Mouse (Mus musculus): ENCODE results near the gene Wnt3a. TPM values are rescaled to one million over a fixed set of nuclear protein-coding genes. Genes with fewer than 3 reads are reported as not detected.

Wnt3a gene
- polyA plus RNA-seq, 1 experiment from 2014 or later: 4.1 TPM

- H3K27me3 ChIP-seq: peaks cover 55% of the 10 kb centered on the region
- H3K9me3 ChIP-seq: no peaks in the 10 kb centered on the region
- H3K36me3 ChIP-seq: no peaks in the 10 kb centered on the region
- no peak for ATAC-seq (ENCODE audit: low FRiP score)
- H3K4me2 ChIP-seq: no peak overlapping the region
- H3K4me1 ChIP-seq (replicated peaks): peaks cover 7% of the 10 kb centered on the region
- H3K27ac ChIP-seq: no peak overlapping the region
- 49% methylated on average over 6 of the region's 6 CpGs for WGBS
- H3K9ac ChIP-seq: no peak overlapping the region
- H3K4me3 ChIP-seq: no peak overlapping the region
Observed at GRCm38 (mm10) chr11:59243856-59244255, 46.7 kb downstream of the Wnt3a start.

GRCm38 (mm10) chr11:59241841-59242240 lies 48.7 kb downstream of the Wnt3a start:
- no peak overlapping the region for H3K4me2 ChIP-seq
- H3K27ac ChIP-seq: no peak overlapping the region
- H3K9me3 ChIP-seq: no peaks in the 10 kb centered on the region
- WGBS: 41% methylated on average over 3 of the region's 3 CpGs
- H3K4me1 ChIP-seq (replicated peaks): peaks cover 12% of the 10 kb centered on the region
- H3K9ac ChIP-seq: no peak overlapping the region
- ATAC-seq (ENCODE audit: low FRiP score): no peak
- H3K27me3 ChIP-seq: peaks cover 47% of the 10 kb centered on the region
- no peaks in the 10 kb centered on the region for H3K36me3 ChIP-seq
- H3K4me3 ChIP-seq: no peak overlapping the region

- ATAC-seq (ENCODE audit: low FRiP score): no peak
- 85% methylated on average over 4 of the region's 4 CpGs for WGBS
- Histone ChIP-seq H3K27me3 (peaks cover 54% of the 10 kb centered on the region), H3K27ac (no peak overlapping the region), H3K9me3 (no peaks in the 10 kb centered on the region), H3K36me3 (no peaks in the 10 kb centered on the region), H3K9ac (no peak overlapping the region), H3K4me1 (replicated peaks) (peaks cover 12% of the 10 kb centered on the region), H3K4me3 (no peak overlapping the region), H3K4me2 (no peak overlapping the region)
Observed at GRCm38 (mm10) chr11:59239796-59240195, 50.8 kb downstream of the Wnt3a start.

GRCm38 (mm10) chr11:59239428-59239785 lies 51.1 kb downstream of the Wnt3a start:
- Histone ChIP-seq H3K4me2 (peak overlapping the region; percentile 16; the same call in 1 of the 2 replicates), H3K9ac (peak overlapping the region; percentile 46; the same call in 1 of the 2 replicates), H3K36me3 (no peaks in the 10 kb centered on the region), H3K4me1 (replicated peaks) (peaks cover 12% of the 10 kb centered on the region), H3K27ac (no peak overlapping the region), H3K4me3 (no peak overlapping the region), H3K27me3 (peaks cover 54% of the 10 kb centered on the region), H3K9me3 (no peaks in the 10 kb centered on the region)
- WGBS: 63% methylated on average over 4 of the region's 4 CpGs
- ATAC-seq (ENCODE audit: low FRiP score): peak; percentile 34; the same call in 1 of the 2 replicates

- ATAC-seq (ENCODE audit: low FRiP score): peak; percentile 87
- peaks cover 48% of the 10 kb centered on the region for H3K27me3 ChIP-seq
- peaks cover 12% of the 10 kb centered on the region for H3K4me1 ChIP-seq (replicated peaks)
- no peak overlapping the region for H3K4me3 ChIP-seq
- no peaks in the 10 kb centered on the region for H3K9me3 ChIP-seq
- 4% methylated on average over 13 of the region's 15 CpGs for WGBS
- H3K36me3 ChIP-seq: no peaks in the 10 kb centered on the region
- peak overlapping the region; percentile 16; the same call in 1 of the 2 replicates for H3K4me2 ChIP-seq
- no peak overlapping the region for H3K27ac ChIP-seq
- peak overlapping the region; percentile 46; the same call in 1 of the 2 replicates for H3K9ac ChIP-seq
Observed at GRCm38 (mm10) chr11:59238525-59239427, 51.8 kb downstream of the Wnt3a start.

- ATAC-seq (ENCODE audit: low FRiP score): no peak
- H3K36me3 ChIP-seq: no peaks in the 10 kb centered on the region
- no peak overlapping the region for H3K4me3 ChIP-seq
- H3K27me3 ChIP-seq: 0 out of 2 replicates have a peak, but pooled peaks cover 7% of the 10 kb centered on the region
- H3K9me3 ChIP-seq: no peaks in the 10 kb centered on the region
- 63% methylated on average over 2 of the region's 2 CpGs for WGBS
- no peak overlapping the region for H3K9ac ChIP-seq
- no peak overlapping the region for H3K4me2 ChIP-seq
- no peak overlapping the region for H3K27ac ChIP-seq
- peaks cover 7% of the 10 kb centered on the region for H3K4me1 ChIP-seq (replicated peaks)
Observed at GRCm38 (mm10) chr11:59232797-59233196, 57.8 kb downstream of the Wnt3a start.

GRCm38 (mm10) chr11:59230144-59230760 lies 60.3 kb downstream of the Wnt3a start:
- ATAC-seq (ENCODE audit: low FRiP score): no peak
- WGBS: 21% methylated on average over 7 of the region's 7 CpGs
- no peak overlapping the region for H3K4me3 ChIP-seq
- H3K4me2 ChIP-seq: no peak overlapping the region
- H3K9ac ChIP-seq: no peak overlapping the region
- H3K4me1 ChIP-seq (replicated peaks): peaks cover 28% of the 10 kb centered on the region
- no peaks in the 10 kb centered on the region for H3K36me3 ChIP-seq
- H3K27ac ChIP-seq: no peak overlapping the region
- 0 out of 2 replicates have a peak, but pooled peaks cover 2% of the 10 kb centered on the region for H3K27me3 ChIP-seq
- no peaks in the 10 kb centered on the region for H3K9me3 ChIP-seq

- WGBS: 6% methylated on average over 59 of the region's 59 CpGs
- Histone ChIP-seq H3K27me3 (no peaks in the 10 kb centered on the region), H3K36me3 (no peaks in the 10 kb centered on the region), H3K9ac (peak within 1 kb of the TSS; percentile 99), H3K4me1 (replicated peaks) (peaks cover 46% of the 10 kb centered on the region), H3K9me3 (no peaks in the 10 kb centered on the region), H3K4me3 (peak within 1 kb of the TSS; percentile 96), H3K27ac (peak within 1 kb of the TSS; percentile 97), H3K4me2 (peak within 1 kb of the TSS; percentile 95)
- peak; percentile 94 for ATAC-seq (ENCODE audit: low FRiP score)
Observed at GRCm38 (mm10) chr11:59228122-59228953, 62.2 kb downstream of the Wnt3a start, which contains the start of gene Arf1. Arf1 (minus strand) TSS chr11:59228270.

GRCm38 (mm10) chr11:59227604-59228121 lies 62.9 kb downstream of the Wnt3a start:
- ATAC-seq (ENCODE audit: low FRiP score): peak; percentile 86
- WGBS: under 1% methylated on average over 50 of the region's 51 CpGs
- Histone ChIP-seq H3K27me3 (no peaks in the 10 kb centered on the region), H3K27ac (peak overlapping the region; percentile 97), H3K4me2 (peak overlapping the region; percentile 95), H3K4me3 (peak overlapping the region; percentile 96), H3K36me3 (no peaks in the 10 kb centered on the region), H3K9me3 (no peaks in the 10 kb centered on the region), H3K9ac (peak overlapping the region; percentile 99), H3K4me1 (replicated peaks) (peaks cover 51% of the 10 kb centered on the region)

- WGBS: 5% methylated on average over 21 of the region's 21 CpGs
- peaks cover 56% of the 10 kb centered on the region for H3K4me1 ChIP-seq (replicated peaks)
- no peaks in the 10 kb centered on the region for H3K27me3 ChIP-seq
- H3K36me3 ChIP-seq: no peaks in the 10 kb centered on the region
- H3K9me3 ChIP-seq: no peaks in the 10 kb centered on the region
- H3K4me3 ChIP-seq: peak overlapping the region; percentile 96
- H3K4me2 ChIP-seq: peak overlapping the region; percentile 95
- H3K9ac ChIP-seq: peak overlapping the region; percentile 99
- peak overlapping the region; percentile 97 for H3K27ac ChIP-seq
- ATAC-seq (ENCODE audit: low FRiP score): no peak
Observed at GRCm38 (mm10) chr11:59226787-59227603, 63.6 kb downstream of the Wnt3a start.

- no peaks in the 10 kb centered on the region for H3K9me3 ChIP-seq
- H3K27me3 ChIP-seq: no peaks in the 10 kb centered on the region
- no peak overlapping the region for H3K27ac ChIP-seq
- peak overlapping the region; percentile 99 for H3K9ac ChIP-seq
- 59% methylated on average over 3 of the region's 3 CpGs for WGBS
- peak overlapping the region; percentile 95 for H3K4me2 ChIP-seq
- H3K36me3 ChIP-seq: no peaks in the 10 kb centered on the region
- no peak for ATAC-seq (ENCODE audit: low FRiP score)
- peaks cover 63% of the 10 kb centered on the region for H3K4me1 ChIP-seq (replicated peaks)
- H3K4me3 ChIP-seq: peak overlapping the region; percentile 96
Observed at GRCm38 (mm10) chr11:59226251-59226650, 64.3 kb downstream of the Wnt3a start.

Data from hindbrain, embryonic 13.5 days (tissue).